Mouse (Mus musculus) kidney, embryonic 14.5 days (tissue): Measurements from ENCODE around the gene Gm11541. TPM values are rescaled to one million over a fixed set of nuclear protein-coding genes. Genes with fewer than 3 reads are reported as not detected.
A peak's percentile ranks its signal among the peaks of the same experiment; 100 is the strongest.

Source experiments
- ATAC-seq: fragments of 200-750 bp; cut with Nextera tagmentation; 2 replicates; pipeline ENCODE4 v1.8.0; 2017; ENCODE audit warnings: moderate number of reproducible peaks, mild to moderate bottlenecking, moderate TSS enrichment, moderate library complexity; ENCODE audit not compliant: low FRiP score, low TSS enrichment
- H3K27ac ChIP-seq: fragments of 300-500 bp; sonication (generic); 2 replicates; pipeline ENCODE4 v1.5.1; 2014; ENCODE audit warnings: low read depth, mild to moderate bottlenecking, low read length, moderate library complexity, mixed read lengths
- H3K27me3 ChIP-seq: fragments of 300-500 bp; sonication (generic); 2 replicates; pipeline ENCODE4 v1.6.1; 2014; ENCODE audit warnings: mild to moderate bottlenecking, low read length; ENCODE audit not compliant: control insufficient read depth, insufficient read depth
- H3K36me3 ChIP-seq: fragments of 300-500 bp; sonication (generic); 2 replicates; pipeline ENCODE4 v1.6.1; 2014; ENCODE audit warnings: low read length, mixed read lengths; ENCODE audit not compliant: control insufficient read depth, insufficient read depth
- H3K4me1 ChIP-seq: fragments of 300-500 bp; sonication (generic); 2 replicates; pipeline ENCODE4 v1.6.1; 2014; ENCODE audit warnings: low read length, mixed read lengths; ENCODE audit not compliant: control insufficient read depth, insufficient read depth
- H3K4me2 ChIP-seq: fragments of 300-500 bp; sonication (generic); replicated peaks from 2 replicates; pipeline ENCODE4 v1.6.1; 2014; ENCODE audit warnings: low read depth, mild to moderate bottlenecking, low read length
- H3K4me3 ChIP-seq: fragments of 300-500 bp; sonication (generic); 2 replicates; pipeline ENCODE4 v1.5.1; 2014; ENCODE audit warnings: mild to moderate bottlenecking, low read length
- H3K9ac ChIP-seq: fragments of 300-500 bp; sonication (generic); 2 replicates; pipeline ENCODE4 v1.6.1; 2014; ENCODE audit warnings: low read depth, mild to moderate bottlenecking, low read length, moderate library complexity
- H3K9me3 ChIP-seq: fragments of 300-500 bp; sonication (generic); 2 replicates; pipeline ENCODE4 v1.6.1; 2016; ENCODE audit warnings: low read length; ENCODE audit not compliant: control insufficient read depth
- WGBS: fragments of 180-500 bp; shearing (Covaris S2); extraction: QIAGEN DNeasy Blood & Tissue Kit; methylation state at CpG from one replicate; pipeline ENCODE4 v1.1.7; 2014; 5-methylcytosine and 5-hydroxymethylcytosine counted together
- polyA plus RNA-seq: library from polyadenylated mRNA; unstranded; fragments of >200 nt; fragmentation: Nextera tagmentation; extraction: Ambion mirVana; gene quantifications from 2 replicates; pipeline ENCODE4 v1.2.1, GENCODE M21; 2014

The Gm11541 gene
- 0.23 and 0.99 TPM in 2 replicates for polyA plus RNA-seq

- ATAC-seq, result no peak
- H3K4me2 ChIP-seq, result no peak within 1 kb of the TSS
Observed at GRCm38 (mm10) chr11:94704472-94704871, at the start of gene Gm11541. TSS of gene Gm11541 (minus strand) at chr11:94704499.

GRCm38 (mm10) chr11:94752946-94753713 lies 48.8 kb upstream of the Gm11541 start:
- Histone ChIP-seq H3K9me3 (no peaks in the 10 kb centered on the region), H3K27me3 (no peaks in the 10 kb centered on the region), H3K9ac (no peak overlapping the region), H3K4me2 (no peak overlapping the region), H3K4me3 (no peak overlapping the region), H3K4me1 (no peaks in the 10 kb centered on the region), H3K27ac (no peak overlapping the region), H3K36me3 (no peaks in the 10 kb centered on the region)
- ATAC-seq, result no peak
- WGBS, result 44% methylated on average over 2 of the region's 2 CpGs

More at GRCm38 (mm10) chr11:94704472-94704871, at the start of gene Gm11541:
- Histone ChIP-seq H3K27ac (no peak within 1 kb of the TSS), H3K27me3 (no peaks in the 10 kb centered on the region), H3K9ac (no peak within 1 kb of the TSS), H3K36me3 (no peaks in the 10 kb centered on the region), H3K4me1 (peaks cover 3% of the 10 kb centered on the region; the same call in 1 of the 2 replicates), H3K9me3 (no peaks in the 10 kb centered on the region), H3K4me3 (no peak within 1 kb of the TSS)
- 68% methylated on average over 5 of the region's 5 CpGs for WGBS

GRCm38 (mm10) chr11:94741732-94742272 lies 37.5 kb upstream of the Gm11541 start, which contains the start of gene Cdc34b:
TSS of gene Cdc34b (plus strand) at chr11:94741782.
- 0 out of 2 replicates have a peak, but pooled peaks have one; percentile 52 for ATAC-seq
- no peak within 1 kb of the TSS for H3K27ac ChIP-seq
- no peak within 1 kb of the TSS for H3K4me3 ChIP-seq
- no peaks in the 10 kb centered on the region for H3K36me3 ChIP-seq
- H3K27me3 ChIP-seq, result no peaks in the 10 kb centered on the region
- no peak within 1 kb of the TSS for H3K9ac ChIP-seq
- 83% methylated on average over 29 of the region's 29 CpGs for WGBS
- H3K4me1 ChIP-seq, result no peaks in the 10 kb centered on the region
- no peak within 1 kb of the TSS for H3K4me2 ChIP-seq
- H3K9me3 ChIP-seq, result no peaks in the 10 kb centered on the region

- no peak overlapping the region for H3K9ac ChIP-seq
- no peak overlapping the region for H3K4me2 ChIP-seq
- ATAC-seq, result no peak
- no peaks in the 10 kb centered on the region for H3K9me3 ChIP-seq
- H3K4me1 ChIP-seq, result no peaks in the 10 kb centered on the region
- H3K27ac ChIP-seq, result no peak overlapping the region
- no peaks in the 10 kb centered on the region for H3K36me3 ChIP-seq
- no peaks in the 10 kb centered on the region for H3K27me3 ChIP-seq
- no peak overlapping the region for H3K4me3 ChIP-seq
- 56% methylated on average over 2 of the region's 2 CpGs for WGBS
Observed at GRCm38 (mm10) chr11:94735746-94736145, 31.4 kb upstream of the Gm11541 start.

- Histone ChIP-seq H3K27me3 (no peaks in the 10 kb centered on the region), H3K4me2 (no peak overlapping the region), H3K27ac (no peak overlapping the region), H3K4me3 (no peak overlapping the region), H3K9me3 (no peaks in the 10 kb centered on the region), H3K9ac (no peak overlapping the region), H3K4me1 (no peaks in the 10 kb centered on the region), H3K36me3 (no peaks in the 10 kb centered on the region)
- 48% methylated on average over 8 of the region's 8 CpGs for WGBS
- no peak for ATAC-seq
Observed at GRCm38 (mm10) chr11:94732773-94733172, 28.5 kb upstream of the Gm11541 start.

- WGBS, result 92% methylated on average over 12 of the region's 12 CpGs
- H3K4me3 ChIP-seq, result no peak overlapping the region
- no peak overlapping the region for H3K9ac ChIP-seq
- no peaks in the 10 kb centered on the region for H3K36me3 ChIP-seq
- no peak overlapping the region for H3K4me2 ChIP-seq
- no peak overlapping the region for H3K27ac ChIP-seq
- no peaks in the 10 kb centered on the region for H3K4me1 ChIP-seq
- H3K27me3 ChIP-seq, result no peaks in the 10 kb centered on the region
- H3K9me3 ChIP-seq, result no peaks in the 10 kb centered on the region
- no peak for ATAC-seq
Observed at GRCm38 (mm10) chr11:94731229-94731628, 26.9 kb upstream of the Gm11541 start.

- Histone ChIP-seq H3K4me2 (no peak overlapping the region), H3K36me3 (no peaks in the 10 kb centered on the region), H3K27ac (no peak overlapping the region), H3K9me3 (no peaks in the 10 kb centered on the region), H3K27me3 (no peaks in the 10 kb centered on the region), H3K4me3 (no peak overlapping the region), H3K9ac (no peak overlapping the region), H3K4me1 (no peaks in the 10 kb centered on the region)
- ATAC-seq, result no peak; the same call in 1 of the 2 replicates
- 29% methylated on average over 5 of the region's 5 CpGs for WGBS
Observed at GRCm38 (mm10) chr11:94730261-94730660, 26.0 kb upstream of the Gm11541 start.

GRCm38 (mm10) chr11:94729565-94729964 lies 25.3 kb upstream of the Gm11541 start:
- H3K27me3 ChIP-seq, result no peaks in the 10 kb centered on the region
- H3K4me2 ChIP-seq, result no peak overlapping the region
- no peak overlapping the region for H3K27ac ChIP-seq
- ATAC-seq, result no peak
- H3K9me3 ChIP-seq, result no peaks in the 10 kb centered on the region
- H3K4me3 ChIP-seq, result no peak overlapping the region
- H3K4me1 ChIP-seq, result no peaks in the 10 kb centered on the region
- no peaks in the 10 kb centered on the region for H3K36me3 ChIP-seq
- H3K9ac ChIP-seq, result no peak overlapping the region
- WGBS, result 34% methylated on average over 4 of the region's 4 CpGs

- Histone ChIP-seq H3K27me3 (no peaks in the 10 kb centered on the region), H3K4me1 (no peaks in the 10 kb centered on the region), H3K36me3 (no peaks in the 10 kb centered on the region), H3K4me2 (no peak overlapping the region), H3K9ac (no peak overlapping the region), H3K4me3 (no peak overlapping the region), H3K9me3 (no peaks in the 10 kb centered on the region), H3K27ac (no peak overlapping the region)
- 73% methylated on average over 3 of the region's 3 CpGs for WGBS
- ATAC-seq, result no peak
Observed at GRCm38 (mm10) chr11:94728545-94728944, 24.2 kb upstream of the Gm11541 start.
